Mouse (Mus musculus) embryonic stem cell, embryonic (primary cell): ENCODE results near the gene Gpc1.

Experiments
- CTCF ChIA-PET, 4 experiments: fragments of 300-600 bp in 2 of 4; fragments of 350-600 bp in 2 of 4; sonication (Branson Sonifier 250); formaldehyde crosslinking; loops; one replicate each; lab custom pipeline; 2022; ENCODE audit warnings: inconsistent platforms in 2 of 4; lab: Charles Lee
- POLR2A ChIA-PET, 4 experiments: fragments of 300-600 bp in 2 of 4; fragments of 350-600 bp in 2 of 4; sonication (Branson Sonifier 250); formaldehyde crosslinking; loops; one replicate each; lab custom pipeline; 2022; ENCODE audit warnings: antibody characterized with exemption in 4 of 4, inconsistent platforms in 1 of 4; lab: Charles Lee

Gene Gpc1

DNA sequence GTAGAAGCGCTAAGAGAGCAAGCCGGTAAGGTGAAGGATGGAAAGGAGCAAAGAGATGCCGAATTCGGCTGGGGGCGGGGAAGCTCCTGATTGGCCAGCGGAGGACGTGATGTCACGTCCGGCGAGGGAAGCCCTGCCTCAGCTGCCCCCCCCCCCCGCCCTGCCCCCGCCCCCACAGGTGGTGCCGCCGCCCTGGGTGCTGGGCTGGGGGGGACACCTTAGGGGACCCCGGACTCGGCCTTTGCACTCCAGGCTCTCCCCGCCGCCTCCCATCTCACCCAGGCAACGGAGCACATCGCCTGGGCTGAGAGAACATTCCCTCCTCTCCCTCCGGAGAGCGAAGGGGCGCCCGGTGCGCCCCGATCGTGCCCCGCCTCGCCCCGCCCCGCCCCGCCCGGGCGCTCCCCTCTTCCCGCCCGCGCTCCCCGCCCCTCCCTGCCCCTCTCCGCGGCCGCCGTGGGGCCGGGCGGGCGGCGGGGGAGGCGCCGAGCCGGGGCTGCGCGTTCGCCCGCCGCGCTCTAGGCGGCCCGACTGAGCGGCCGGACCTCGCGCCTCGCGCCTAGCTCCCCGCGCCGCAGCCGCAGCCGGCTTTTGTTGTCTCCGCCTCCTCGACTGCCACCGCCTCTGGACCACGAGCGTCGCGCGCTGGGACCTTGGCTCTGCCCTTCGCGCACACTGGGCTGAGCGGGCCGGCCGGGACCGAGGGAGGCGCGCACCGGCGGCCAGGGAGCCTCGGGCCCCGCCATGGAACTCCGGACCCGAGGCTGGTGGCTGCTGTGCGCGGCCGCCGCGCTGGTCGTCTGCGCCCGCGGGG, at the start of gene Gpc1:
Gpc1 (plus strand) TSS at position 458 of the 814 bp plus-strand sequence.
- POLR2A ChIA-PET = interaction anchor here (0.6 to 3.0 kb wide), 24 partner anchors 9 to 501 kb away, joined by 3 to 13 read pairs (median 4); partner anchors contain the start of genes Ndufa10 (in 2 of the 4), Ankmy1 (in 1 of the 4), Dusp28 (in 1 of the 4) and Otos (in 1 of the 4)
- CTCF ChIA-PET = interaction anchor here (0.6 to 6.8 kb wide), 18 partner anchors 8 to 358 kb away, joined by 3 to 117 read pairs (median 4); partner anchors contain the start of genes Otos (in 3 of the 4), Ankmy1 (in 1 of the 4), Dusp28 (in 1 of the 4) and Ndufa10 (in 1 of the 4)

DNA sequence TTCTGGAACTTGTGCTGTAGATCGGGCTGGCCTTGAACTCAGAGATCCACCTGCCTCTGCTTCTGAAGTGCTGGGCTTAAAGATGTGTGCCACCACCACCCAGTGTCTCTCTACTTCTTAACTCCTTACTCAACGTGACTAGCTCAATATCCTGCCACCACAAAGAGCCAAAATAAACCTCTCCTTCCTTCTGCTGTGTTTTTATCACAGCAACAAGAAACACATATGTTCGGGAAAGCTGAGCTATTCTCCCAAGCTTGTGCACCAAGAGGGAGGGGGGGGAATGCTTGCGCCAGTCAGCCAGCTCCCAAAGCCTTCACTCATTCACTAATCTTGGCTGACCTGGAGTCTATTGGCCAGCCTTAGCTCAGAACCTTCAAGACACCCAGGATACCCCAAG, 49.6 kb upstream of the Gpc1 start:
- CTCF ChIA-PET = interaction anchor here in 2 of 4 experiments (0.7 to 1.3 kb wide), 3 partner anchors 12 to 229 kb away, joined by 3 to 5 read pairs (median 4); no protein-coding TSS in a partner anchor

DNA sequence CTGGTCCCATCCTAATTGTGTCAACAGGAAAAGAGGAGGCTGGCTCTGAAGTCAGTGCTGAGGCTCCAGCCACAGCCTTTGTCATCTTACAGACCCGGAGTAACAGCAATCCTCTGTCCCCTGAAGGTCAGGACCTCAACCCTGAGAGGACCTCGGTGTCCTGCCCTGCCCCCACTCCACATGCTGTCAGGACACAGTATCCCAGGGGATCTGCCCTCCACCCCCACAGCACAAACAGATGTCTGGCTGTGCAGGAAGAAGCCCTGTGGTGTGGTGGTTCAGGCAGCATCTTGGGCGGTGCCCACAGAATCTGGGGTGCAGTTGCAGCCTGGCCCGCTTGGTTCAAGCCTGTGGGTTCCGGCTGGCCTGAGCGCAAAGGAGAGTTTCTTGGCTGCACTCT, 48.9 kb upstream of the Gpc1 start:
- CTCF ChIA-PET = interaction anchor here in 1 of 4 experiments (0.7 kb wide), 1 partner anchor 228 kb away, joined by 4 read pairs; no protein-coding TSS in a partner anchor
- POLR2A ChIA-PET = no interaction called here

More for the DNA sequence above, 49.6 kb upstream of the Gpc1 start:
- POLR2A ChIA-PET = no interaction called here

DNA sequence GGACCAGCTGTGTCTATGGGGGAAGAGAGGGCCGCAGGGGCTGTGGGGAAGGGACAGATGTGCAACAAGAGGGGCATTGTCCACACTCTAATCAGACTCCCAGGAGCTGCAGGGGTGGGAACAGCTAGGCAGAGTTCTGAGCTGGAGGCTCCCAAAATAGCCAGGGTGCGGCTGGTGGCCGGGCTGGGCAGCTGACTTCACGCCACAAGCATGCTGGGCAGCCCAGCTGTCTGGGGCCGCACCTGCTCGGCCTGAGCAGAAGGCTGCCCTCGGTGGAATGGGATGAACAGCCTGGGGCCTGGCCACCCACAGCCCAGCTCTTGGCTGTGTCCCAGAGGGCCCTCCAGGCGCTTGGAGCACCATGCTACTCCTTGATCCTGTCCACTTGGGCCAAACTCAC, 44.2 kb upstream of the Gpc1 start:
- POLR2A ChIA-PET = interaction anchor here in 1 of 4 experiments (0.7 kb wide), 1 partner anchor 266 kb away, joined by 5 read pairs; no protein-coding TSS in a partner anchor
- CTCF ChIA-PET = interaction anchor here in 2 of 4 experiments (0.6 to 0.7 kb wide), 2 partner anchors 62 to 173 kb away, joined by 3 to 5 read pairs; no protein-coding TSS in a partner anchor

DNA sequence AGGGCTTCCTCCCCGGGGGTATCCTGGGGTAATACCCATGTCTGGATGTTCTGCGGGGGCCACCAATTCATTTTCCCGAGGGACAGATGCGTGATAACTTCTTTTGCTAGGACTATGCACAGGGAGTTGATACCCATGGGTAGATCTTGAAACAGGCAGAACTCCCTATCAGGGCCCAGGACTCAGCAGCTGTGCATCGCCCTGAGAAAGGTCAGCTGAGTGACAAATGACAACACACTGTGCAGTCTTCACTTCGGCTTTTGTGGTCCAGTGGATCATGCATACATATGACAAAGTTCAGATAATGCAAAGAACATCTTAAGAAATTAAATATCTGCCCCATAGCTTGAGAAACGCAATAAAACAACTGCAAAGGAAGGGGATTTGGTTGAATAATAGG, 43.4 kb upstream of the Gpc1 start:
- ChIA-PET CTCF (interaction anchor here in 1 of 4 experiments (0.7 kb wide), 1 partner anchor 62 kb away, joined by 3 read pairs; no protein-coding TSS in a partner anchor), POLR2A (interaction anchor here in 3 of 4 experiments (0.7 kb wide), 3 partner anchors 8 to 265 kb away, joined by 3 to 5 read pairs (median 3); no protein-coding TSS in a partner anchor)

DNA sequence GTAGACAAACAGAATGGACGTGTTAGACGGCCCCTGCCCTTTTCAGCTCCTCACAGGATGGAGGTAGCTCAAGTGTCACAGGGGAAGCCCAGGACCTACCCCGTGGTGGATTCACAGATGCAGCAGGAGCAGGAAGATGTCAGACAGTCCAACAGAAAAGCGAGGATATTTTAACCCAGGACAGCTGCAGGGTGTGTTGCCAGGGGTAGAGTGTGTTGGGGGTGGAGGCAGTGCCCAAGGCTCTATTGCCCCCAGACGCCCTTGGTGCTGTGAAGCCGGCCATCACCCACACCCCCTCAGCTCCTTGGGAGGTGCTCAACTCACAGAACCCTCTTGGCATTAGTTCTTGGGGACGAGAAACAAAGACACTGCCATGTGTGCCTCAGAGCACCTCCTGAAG, 40.8 kb upstream of the Gpc1 start:
- POLR2A ChIA-PET = interaction anchor here in 2 of 4 experiments (0.5 to 0.7 kb wide), 2 partner anchors 24 to 400 kb away, joined by 5 read pairs; no protein-coding TSS in a partner anchor
- CTCF ChIA-PET = interaction anchor here in 1 of 4 experiments (2.1 kb wide), 1 partner anchor 116 kb away, joined by 4 read pairs; the partner anchor contains the start of gene Dusp28

DNA sequence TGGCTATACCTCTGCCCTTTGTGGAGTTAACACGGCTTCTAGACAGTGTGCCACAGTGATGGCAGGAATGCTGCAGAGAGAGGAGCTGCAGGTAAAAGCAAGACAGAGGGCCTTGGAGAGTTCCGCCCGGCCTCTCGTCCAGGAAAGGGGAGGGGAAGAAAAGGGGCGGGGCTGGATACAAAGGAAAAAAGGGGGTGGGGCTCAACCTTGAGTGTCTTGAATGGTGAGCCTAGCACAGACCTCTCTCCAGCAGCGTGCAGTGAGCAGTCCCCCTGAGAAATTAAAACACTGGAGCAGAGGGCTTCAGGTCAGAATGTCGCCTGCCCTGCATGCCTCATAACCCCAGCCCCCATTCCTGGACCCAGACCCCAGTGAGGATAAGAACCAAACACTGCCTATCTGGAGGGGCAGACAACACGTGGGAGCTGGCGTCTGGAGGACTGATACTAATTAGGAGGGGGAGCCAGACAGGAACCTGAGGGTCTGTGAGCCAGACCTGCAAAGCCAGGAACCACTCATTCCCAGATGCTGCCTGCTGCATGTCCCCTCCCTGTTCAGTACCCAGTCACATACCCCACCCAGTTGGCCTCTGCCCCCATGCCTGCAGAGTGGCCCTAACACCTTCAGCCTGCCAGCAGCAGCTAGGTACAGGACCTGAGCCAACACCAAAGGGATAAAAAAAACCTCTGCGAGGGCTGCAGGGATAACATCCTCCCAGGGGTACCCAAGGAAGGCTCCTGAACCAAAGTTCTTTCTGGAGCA, 40.2 kb upstream of the Gpc1 start:
- ChIA-PET POLR2A (interaction anchor here in 1 of 4 experiments (0.7 kb wide), 1 partner anchor 25 kb away, joined by 5 read pairs; no protein-coding TSS in a partner anchor), CTCF (interaction anchor here in 1 of 4 experiments (2.1 kb wide), 1 partner anchor 116 kb away, joined by 4 read pairs; the partner anchor contains the start of gene Dusp28)

DNA sequence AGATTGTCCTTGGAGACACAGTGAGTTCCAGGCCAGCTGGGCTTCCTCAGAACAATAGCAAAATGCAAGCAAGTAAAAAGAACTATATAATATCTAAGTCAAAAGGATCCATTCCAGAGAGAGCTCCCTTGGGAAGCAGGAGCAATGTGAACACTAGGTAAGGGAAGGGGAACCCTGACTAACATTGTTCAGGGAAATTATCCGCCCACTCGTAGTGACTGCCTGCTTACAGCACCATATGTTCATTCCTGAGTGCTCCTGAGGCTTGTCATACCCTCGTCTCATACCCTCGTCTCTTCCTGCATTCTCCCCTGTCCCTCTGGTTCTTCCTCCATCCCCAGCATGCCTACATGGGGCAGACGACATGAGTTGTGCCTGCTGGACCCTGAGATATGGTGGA, 37.7 kb upstream of the Gpc1 start:
- ChIA-PET POLR2A (no interaction called here), CTCF (no interaction called here)

DNA sequence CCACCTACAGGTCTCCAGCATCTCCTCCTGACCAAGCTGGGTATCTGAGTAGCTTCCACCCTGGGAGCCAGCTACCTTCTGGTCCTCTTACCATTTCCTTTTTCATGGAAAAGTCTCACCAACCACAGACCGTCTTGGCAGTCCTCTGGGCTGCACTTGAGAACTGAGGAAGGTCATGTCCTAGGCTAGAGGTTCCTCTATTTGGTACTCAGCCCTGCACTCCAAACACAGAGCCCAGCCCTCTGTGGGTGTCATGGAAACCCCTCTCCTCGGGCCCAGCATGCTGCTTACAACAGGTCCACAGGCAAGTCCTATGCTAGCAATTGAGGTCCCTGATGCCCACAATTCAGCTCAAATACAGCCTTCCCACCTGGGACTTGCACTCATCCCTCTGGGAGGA, 33.0 kb upstream of the Gpc1 start:
- POLR2A ChIA-PET = no interaction called here
- CTCF ChIA-PET = interaction anchor here in 1 of 4 experiments (1.3 kb wide), 1 partner anchor 36 kb away, joined by 3 read pairs; no protein-coding TSS in a partner anchor

DNA sequence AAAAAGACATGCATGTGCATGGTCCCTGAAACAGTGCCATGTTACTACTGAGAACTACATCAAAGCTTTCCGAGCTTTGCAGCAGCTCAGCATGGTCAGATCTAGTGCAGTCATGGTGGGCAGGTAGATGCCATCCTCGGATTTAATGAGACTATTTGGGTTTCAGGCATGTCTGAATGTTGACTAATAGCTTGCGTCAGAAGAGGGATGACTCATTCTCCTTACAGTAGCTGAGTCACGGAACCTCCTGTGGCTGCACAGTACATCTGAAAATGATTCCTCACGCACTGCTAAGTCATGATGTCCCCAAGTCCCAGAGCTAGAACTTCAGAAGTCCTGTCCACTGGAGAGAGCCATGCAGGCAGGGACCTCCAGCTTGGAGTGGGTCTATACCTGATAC, 31.8 kb upstream of the Gpc1 start:
- POLR2A ChIA-PET = no interaction called here

DNA sequence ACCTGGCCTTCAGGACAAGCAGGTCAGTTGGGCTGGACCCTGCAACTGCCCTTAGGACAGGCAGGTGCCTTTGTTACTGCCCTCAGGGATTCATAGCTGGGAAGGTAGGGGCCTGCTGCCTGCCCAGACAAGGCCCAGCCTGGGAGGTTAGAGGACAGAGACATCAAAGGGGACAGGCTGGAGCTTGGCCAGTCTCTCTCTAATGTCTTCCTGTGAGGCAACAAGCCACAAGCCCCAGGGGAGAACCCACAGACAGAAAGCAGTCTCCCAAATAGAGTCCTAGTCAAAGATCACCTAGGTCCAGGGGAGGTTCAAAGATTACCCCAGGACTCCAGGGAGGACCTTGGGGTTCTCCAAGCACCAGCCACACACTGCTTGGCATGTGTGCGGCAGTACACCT, 29.1 kb upstream of the Gpc1 start:
- CTCF ChIA-PET = interaction anchor here in 1 of 4 experiments (0.6 kb wide), 1 partner anchor 78 kb away, joined by 5 read pairs; no protein-coding TSS in a partner anchor
- POLR2A ChIA-PET = no interaction called here

More for the DNA sequence above, 31.8 kb upstream of the Gpc1 start:
- CTCF ChIA-PET = interaction anchor here in 2 of 4 experiments (0.6 kb wide), 2 partner anchors 329 to 1788 kb away, joined by 3 read pairs; no protein-coding TSS in a partner anchor

DNA sequence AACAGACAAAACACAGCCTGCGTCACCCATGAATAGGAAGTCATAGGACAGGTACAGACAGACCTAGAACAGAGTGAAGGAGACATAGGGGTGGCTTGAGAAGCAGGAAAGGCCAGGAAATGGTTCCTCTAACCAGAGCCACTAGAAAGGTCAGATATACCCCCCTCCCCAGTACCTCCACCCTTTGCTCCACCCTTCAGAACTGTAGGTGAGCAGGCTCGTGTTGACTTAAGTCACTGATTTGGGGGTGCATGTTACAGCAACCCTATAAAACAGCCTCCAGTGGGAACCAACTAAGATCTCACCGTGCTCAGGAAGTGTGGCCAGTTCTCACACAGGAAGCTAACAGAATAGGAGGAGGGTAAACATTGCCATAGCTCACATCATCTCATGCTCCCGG, 28.1 kb upstream of the Gpc1 start:
- POLR2A ChIA-PET = interaction anchor here in 1 of 4 experiments (1.5 kb wide), 1 partner anchor 43 kb away, joined by 3 read pairs; no protein-coding TSS in a partner anchor
- CTCF ChIA-PET = no interaction called here

DNA sequence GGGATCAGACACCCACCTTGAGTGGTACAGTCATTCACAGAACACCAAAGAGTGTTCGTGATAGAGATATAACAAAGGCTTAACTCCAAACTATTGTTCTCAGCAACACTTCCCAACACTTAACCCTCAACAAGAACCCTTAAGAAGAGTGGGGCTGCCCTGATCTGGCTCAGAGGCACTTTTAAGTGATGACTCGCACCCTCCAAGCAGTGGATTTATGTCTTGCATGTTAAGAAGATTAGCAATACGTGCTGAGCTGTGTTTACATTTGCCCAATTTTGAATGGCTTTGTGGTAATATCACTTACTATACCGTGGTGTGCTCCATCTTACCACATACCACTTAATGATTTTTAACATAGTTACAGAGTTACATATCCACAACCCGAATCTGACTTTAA, 26.3 kb upstream of the Gpc1 start:
- ChIA-PET CTCF (no interaction called here), POLR2A (no interaction called here)

DNA sequence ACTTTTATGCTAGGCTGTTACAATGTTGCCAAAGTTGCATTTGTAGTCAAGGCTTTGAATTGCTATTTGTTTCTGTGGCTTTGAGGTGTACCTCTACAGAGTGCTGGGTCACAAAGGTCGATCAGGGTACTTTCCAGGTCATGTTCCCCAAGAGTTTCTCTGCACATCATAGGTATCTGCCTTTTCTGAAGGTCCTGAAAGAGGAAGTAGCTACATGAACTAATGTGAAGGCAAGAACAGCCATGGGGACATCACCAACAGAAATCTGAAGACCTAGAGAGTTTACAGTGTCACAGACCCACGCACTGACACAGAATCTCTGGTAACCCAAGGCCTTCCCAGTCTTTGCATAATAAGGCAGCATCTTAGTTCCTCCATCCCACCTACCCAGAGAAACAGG, 25.6 kb upstream of the Gpc1 start:
- POLR2A ChIA-PET = no interaction called here
- CTCF ChIA-PET = no interaction called here

DNA sequence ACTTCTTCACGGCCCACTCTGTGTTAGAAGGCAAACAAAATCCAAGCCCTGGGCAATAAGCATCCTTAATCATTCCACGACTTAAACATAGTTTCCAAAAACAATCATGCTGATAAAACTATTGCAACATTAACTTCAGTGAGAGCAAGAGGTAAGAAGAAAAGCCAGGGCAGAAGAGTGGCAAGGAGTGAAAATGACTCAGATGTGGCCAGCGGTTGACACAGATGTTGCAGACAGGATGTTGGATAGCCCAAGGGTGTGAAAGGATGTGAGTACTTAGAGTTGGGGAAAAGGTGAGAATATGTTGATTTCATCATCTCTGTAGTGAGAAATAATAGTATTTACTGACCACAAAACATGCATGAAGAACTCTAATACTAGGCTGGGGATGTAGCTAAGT, 24.7 kb upstream of the Gpc1 start:
- ChIA-PET POLR2A (interaction anchor here in 1 of 4 experiments (0.7 kb wide), 1 partner anchor 1298 kb away, joined by 11 read pairs; no protein-coding TSS in a partner anchor), CTCF (no interaction called here)

DNA sequence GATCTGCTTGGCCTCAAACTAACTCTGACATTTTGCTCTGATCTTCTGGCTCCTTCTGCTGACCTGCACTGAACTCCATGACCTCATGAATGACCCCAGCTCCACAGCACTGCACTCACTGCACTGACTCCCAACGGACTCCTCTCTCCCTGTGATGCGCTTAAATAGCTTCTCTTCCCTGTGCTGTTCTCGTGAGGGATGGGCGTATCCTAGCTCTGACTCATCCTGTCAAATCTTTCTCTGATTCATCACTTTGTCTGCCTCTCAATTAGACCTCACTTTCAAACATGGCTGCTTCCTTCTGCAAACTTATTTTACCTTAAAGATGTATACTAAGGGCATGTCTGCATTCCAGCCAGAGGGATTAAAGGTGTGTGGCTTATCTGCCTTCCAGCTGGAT, 21.8 kb upstream of the Gpc1 start:
- CTCF ChIA-PET = interaction anchor here in 1 of 4 experiments (0.9 kb wide), 1 partner anchor 162 kb away, joined by 4 read pairs; no protein-coding TSS in a partner anchor
- POLR2A ChIA-PET = no interaction called here

DNA sequence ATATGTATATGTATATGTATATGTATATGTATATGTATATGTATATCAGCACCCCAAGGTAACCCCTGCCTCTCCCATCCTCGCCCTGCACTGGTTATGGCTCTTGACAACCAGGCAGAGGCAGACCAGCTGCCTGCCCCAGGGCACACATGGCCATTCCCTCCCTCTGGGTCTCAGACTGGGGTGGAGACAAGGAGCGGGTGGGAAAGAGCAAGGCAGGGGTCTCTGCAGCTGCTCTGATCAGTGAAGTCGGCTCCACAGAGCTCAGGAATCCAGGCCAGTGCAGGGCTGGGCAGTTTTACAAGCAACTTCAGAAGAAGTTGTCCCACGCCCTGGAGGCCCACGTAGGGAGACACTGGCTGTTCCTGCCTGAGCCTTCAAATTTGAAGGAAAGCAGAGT, 17.1 kb upstream of the Gpc1 start:
- POLR2A ChIA-PET = no interaction called here
- CTCF ChIA-PET = no interaction called here

DNA sequence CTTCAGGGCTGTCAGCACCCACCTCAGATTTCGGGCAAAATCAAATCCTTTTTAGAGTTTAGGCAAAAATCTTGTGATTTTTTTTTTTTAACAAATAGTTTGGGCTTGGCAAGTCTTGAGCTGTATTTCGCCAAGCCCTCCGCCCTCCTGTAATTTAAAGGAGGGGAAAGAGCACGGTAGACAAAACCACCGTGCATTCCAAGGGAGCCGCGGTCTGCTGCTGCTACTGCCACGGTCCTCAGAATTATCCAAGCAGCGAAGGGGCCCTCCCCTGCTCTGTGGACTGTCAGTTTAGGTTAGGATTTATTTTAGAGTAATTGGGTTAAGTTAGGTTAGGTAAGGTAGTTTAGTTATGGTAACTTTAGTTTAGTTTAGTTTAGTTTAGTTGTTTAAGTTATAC, 16.3 kb upstream of the Gpc1 start:
- ChIA-PET CTCF (interaction anchor here in 1 of 4 experiments (0.5 kb wide), 1 partner anchor 118 kb away, joined by 5 read pairs; no protein-coding TSS in a partner anchor), POLR2A (no interaction called here)
